Mouse (Mus musculus) gastrocnemius, postnatal 14 days (tissue): ENCODE results near the gene Adarb1. TPM values are rescaled to one million over a fixed set of nuclear protein-coding genes. Genes with fewer than 3 reads are reported as not detected.

ENCODE experiments used
- DNase-seq: peaks from one replicate; pipeline ENCODE4 v3.0.0; 2021; ENCODE audit warnings: mixed read lengths
- intact Hi-C: fragments of 180-260 bp; cut with DNase I; formaldehyde crosslinking; loops from one replicate; pipeline ENCODE4 v1.15.1; 2025; ENCODE audit warnings: low total_unique reads
- total RNA-seq, 2 experiments: library from RNA; stranded (reverse); gene quantifications; 2 replicates each; pipeline ENCODE4 v1.2.3; 2021

Gene Adarb1
- total RNA-seq, 2 experiments from 2014 or later, result 6.3 to 12.5 TPM

- no peak for DNase-seq
- intact Hi-C loops, result no loop called here
These were observed 22.2 kb upstream of the Adarb1 start for GRCm38 (mm10) chr10:77440286-77440685.

- DNase-seq, result no peak
- intact Hi-C loops, result no loop called here
These were observed 21.0 kb upstream of the Adarb1 start for GRCm38 (mm10) chr10:77439026-77439425.

- intact Hi-C loops, result no loop called here
- DNase-seq, result no peak
These were observed 20.0 kb upstream of the Adarb1 start for GRCm38 (mm10) chr10:77438021-77438420.

- intact Hi-C loops, result no loop called here
- DNase-seq, result no peak
These were observed 17.3 kb upstream of the Adarb1 start for GRCm38 (mm10) chr10:77435343-77435742.

- DNase-seq, result peak; percentile 59
- intact Hi-C loops, result no loop called here
These were observed 16.5 kb upstream of the Adarb1 start for GRCm38 (mm10) chr10:77434457-77435151.

- DNase-seq, result no peak
- intact Hi-C loops, result no loop called here
These were observed 16.0 kb upstream of the Adarb1 start for GRCm38 (mm10) chr10:77434076-77434456.

GRCm38 (mm10) chr10:77430771-77431170 lies 12.7 kb upstream of the Adarb1 start:
- intact Hi-C loops, result no loop called here
- no peak for DNase-seq

- no peak for DNase-seq
- intact Hi-C loops, result no loop called here
These were observed 11.9 kb upstream of the Adarb1 start for GRCm38 (mm10) chr10:77429921-77430320.

- DNase-seq, result no peak
- intact Hi-C loops, result no loop called here
These were observed 9.5 kb upstream of the Adarb1 start for GRCm38 (mm10) chr10:77427610-77428009.

GRCm38 (mm10) chr10:77420190-77420589 lies 2.1 kb upstream of the Adarb1 start:
- DNase-seq, result no peak
- intact Hi-C loops, result no loop called here

GRCm38 (mm10) chr10:77417240-77418102 lies 599 bp downstream of the Adarb1 start:
- DNase-seq, result no peak

GRCm38 (mm10) chr10:77416666-77417239 lies 1.3 kb downstream of the Adarb1 start:
- intact Hi-C loops, result no loop called here
- no peak for DNase-seq

More at GRCm38 (mm10) chr10:77417240-77418102, 599 bp downstream of the Adarb1 start:
- intact Hi-C loops, result no loop called here

GRCm38 (mm10) chr10:77415867-77416266 lies 2.2 kb downstream of the Adarb1 start:
- no peak for DNase-seq
- intact Hi-C loops, result no loop called here

GRCm38 (mm10) chr10:77413791-77414190 lies 4.3 kb downstream of the Adarb1 start:
- DNase-seq, result no peak
- intact Hi-C loops, result no loop called here

GRCm38 (mm10) chr10:77409154-77409553 lies 8.9 kb downstream of the Adarb1 start:
- intact Hi-C loops, result no loop called here
- DNase-seq, result no peak

- intact Hi-C loops, result no loop called here
- no peak for DNase-seq
These were observed 9.8 kb downstream of the Adarb1 start for GRCm38 (mm10) chr10:77408241-77408640.

- no peak for DNase-seq
- intact Hi-C loops, result no loop called here
These were observed 11.6 kb downstream of the Adarb1 start for GRCm38 (mm10) chr10:77406486-77406885.

GRCm38 (mm10) chr10:77402463-77402862 lies 15.6 kb downstream of the Adarb1 start:
- no peak for DNase-seq
- intact Hi-C loops, result no loop called here

GRCm38 (mm10) chr10:77401039-77401438 lies 17.0 kb downstream of the Adarb1 start:
- DNase-seq, result no peak
- intact Hi-C loops, result no loop called here

- no peak for DNase-seq
- intact Hi-C loops, result no loop called here
These were observed 18.1 kb downstream of the Adarb1 start for GRCm38 (mm10) chr10:77399938-77400337.

GRCm38 (mm10) chr10:77398082-77398481 lies 20.0 kb downstream of the Adarb1 start:
- intact Hi-C loops, result no loop called here
- peak; percentile 35 for DNase-seq
